Mouse (Mus musculus) cortical plate, adult 2 months (tissue): ENCODE measurements around the gene Apobec1. TPM values are rescaled to one million over a fixed set of nuclear protein-coding genes. Genes with fewer than 3 reads are reported as not detected.
"Not testable (repeated sequence)": the region's sequence is repeated elsewhere in the genome, so short reads cannot be mapped to it uniquely, and the experiment has no call there.

Experiments
- H3K27ac ChIP-seq: fragments of 200-500 bp; 2 replicates; pipeline ENCODE4 v1.5.1; 2012; ENCODE audit warnings: low read length, control low read depth, inconsistent platforms; ENCODE audit not compliant: insufficient read depth
- H3K4me1 ChIP-seq: fragments of 200-500 bp; 2 replicates; pipeline ENCODE4 v1.6.1; 2011; ENCODE audit warnings: low read length; ENCODE audit not compliant: control insufficient read depth, insufficient read depth
- H3K4me3 ChIP-seq: fragments of 200-500 bp; 2 replicates; pipeline ENCODE4 v1.5.1; 2011; ENCODE audit warnings: mild to moderate bottlenecking, low read length, control low read depth; ENCODE audit not compliant: insufficient read depth
- CTCF ChIP-seq: fragments of 200-500 bp; IDR thresholded peaks from 2 replicates; pipeline ENCODE4 v1.5.1; 2011; ENCODE audit warnings: mild to moderate bottlenecking, control low read depth, low read length; ENCODE audit not compliant: insufficient read depth; ENCODE audit errors: extremely low read depth
- POLR2A ChIP-seq: fragments of 200-500 bp; IDR thresholded peaks from 2 replicates; pipeline ENCODE4 v1.6.1; 2011; ENCODE audit warnings: mild to moderate bottlenecking, low read length, control low read depth; ENCODE audit not compliant: insufficient read depth; ENCODE audit errors: extremely low read depth
- polyA plus RNA-seq: library from polyadenylated mRNA; depleted of rRNA; stranded (reverse); fragments of >200 nt; gene quantifications from 2 replicates; pipeline ENCODE4 v1.2.3, GENCODE M21; 2012

The Apobec1 gene
- polyA plus RNA-seq, 1 experiment = 4.5 TPM

DNA sequence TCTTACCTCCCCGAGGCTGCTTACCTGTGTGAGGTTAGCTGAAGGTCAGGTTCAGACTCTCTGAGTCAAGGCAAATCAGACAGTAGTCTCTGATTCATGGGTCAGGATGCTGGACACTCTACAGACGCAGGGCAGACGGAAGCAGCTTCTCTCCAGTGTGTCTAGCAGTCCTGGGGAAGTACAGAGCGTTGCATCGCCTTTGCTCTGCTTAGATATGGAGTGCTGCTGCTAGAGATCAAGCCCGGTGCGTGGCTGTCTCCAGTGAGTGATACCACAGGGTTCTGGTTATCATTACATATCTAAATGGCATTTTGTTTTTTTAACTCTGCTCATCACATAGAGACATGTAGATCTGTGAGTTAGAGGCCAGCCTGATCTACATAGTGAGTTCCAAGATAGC lies 5.6 kb downstream of the Apobec1 start:
- H3K4me1 ChIP-seq = no peaks in the 10 kb centered on the region
- no peak for TF ChIP-seq CTCF
- TF ChIP-seq POLR2A = no peak
- no peak overlapping the region for H3K4me3 ChIP-seq
- no peak overlapping the region for H3K27ac ChIP-seq

DNA sequence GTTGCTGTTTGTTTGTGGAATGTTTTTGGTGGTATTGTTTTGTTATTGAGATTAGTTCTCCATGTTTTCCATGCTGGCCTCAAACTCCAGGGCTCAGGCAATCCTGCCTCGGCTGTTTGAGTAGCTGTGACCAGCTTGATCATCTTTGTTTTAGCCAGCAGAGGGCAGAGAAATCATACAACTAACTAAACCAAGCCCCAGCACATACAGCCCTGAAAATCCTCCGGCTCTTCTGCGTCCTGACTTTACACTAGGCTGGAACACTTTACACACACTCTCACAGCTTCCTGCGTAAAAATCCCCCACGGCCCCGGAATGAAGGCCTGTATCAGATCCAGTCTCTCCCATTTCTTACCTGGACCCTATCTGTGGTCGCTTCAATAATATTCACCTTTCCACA lies 6.6 kb downstream of the Apobec1 start:
- no peak overlapping the region for H3K27ac ChIP-seq
- TF ChIP-seq POLR2A (no peak), CTCF (peak; percentile 41; the same call in 1 of the 2 replicates)

DNA sequence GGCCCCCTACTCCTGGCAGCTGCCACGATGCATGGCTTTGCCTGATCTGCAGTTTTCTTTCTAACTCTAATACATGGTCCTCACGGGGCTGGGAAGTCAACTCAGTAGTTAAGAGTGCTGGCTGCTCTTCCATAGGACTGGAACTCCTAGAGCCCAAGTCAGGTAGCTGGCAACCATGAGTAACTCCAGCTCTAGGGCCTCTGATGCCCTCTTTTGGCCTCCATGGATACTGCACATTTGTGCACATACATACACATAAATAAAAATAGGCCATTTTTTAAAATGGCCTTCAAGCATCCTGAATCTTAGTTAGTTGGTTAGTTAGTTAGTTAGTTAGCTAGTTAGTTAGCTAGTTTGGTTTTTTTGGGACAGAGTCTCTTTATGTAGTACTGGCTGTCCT lies 9.3 kb downstream of the Apobec1 start:
- Histone ChIP-seq H3K4me1 (no peaks in the 10 kb centered on the region), H3K27ac (no peak overlapping the region), H3K4me3 (no peak overlapping the region)
- no peak for TF ChIP-seq CTCF
- no peak for TF ChIP-seq POLR2A

More for the DNA sequence above, 6.6 kb downstream of the Apobec1 start:
- H3K4me3 ChIP-seq = no peak overlapping the region
- no peaks in the 10 kb centered on the region for H3K4me1 ChIP-seq

DNA sequence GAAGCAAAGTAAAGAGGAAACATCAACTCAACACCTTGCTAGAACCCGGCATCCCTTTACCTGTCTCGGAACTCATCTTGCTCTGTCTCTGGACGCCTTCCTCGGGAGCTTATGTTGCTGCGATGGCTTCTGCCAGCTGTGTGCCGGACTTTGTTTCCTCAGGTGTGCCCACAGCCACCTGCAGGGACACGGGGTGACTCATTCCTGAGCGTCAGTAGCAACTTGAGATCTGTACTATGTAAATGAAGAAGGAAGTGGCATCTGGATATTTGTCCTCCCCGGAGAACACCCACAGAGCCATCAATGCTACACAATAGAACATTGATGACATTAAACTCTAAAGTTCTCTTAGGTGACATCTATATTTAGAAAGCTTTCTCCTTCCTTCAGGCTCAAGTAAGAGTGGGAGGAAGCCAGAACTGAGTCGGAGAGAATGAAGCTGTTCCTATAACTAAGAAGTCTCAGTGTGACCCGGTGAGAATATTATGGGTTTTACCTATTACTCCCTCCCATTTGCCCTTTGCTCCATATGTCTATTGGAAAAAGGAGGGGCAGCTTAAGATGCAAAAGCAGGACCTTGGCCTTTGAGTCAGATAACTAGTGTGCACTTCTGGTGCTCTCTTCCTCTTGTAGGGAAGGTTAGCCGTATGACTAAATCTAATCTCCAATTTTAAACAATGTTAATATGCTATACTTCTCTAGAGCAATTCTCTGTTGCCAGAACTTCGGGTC lies 11.1 kb downstream of the Apobec1 start:
- TF ChIP-seq POLR2A = no peak
- no peak for TF ChIP-seq CTCF
- Histone ChIP-seq H3K4me3 (no peak overlapping the region), H3K27ac (no peak overlapping the region), H3K4me1 (no peaks in the 10 kb centered on the region)

DNA sequence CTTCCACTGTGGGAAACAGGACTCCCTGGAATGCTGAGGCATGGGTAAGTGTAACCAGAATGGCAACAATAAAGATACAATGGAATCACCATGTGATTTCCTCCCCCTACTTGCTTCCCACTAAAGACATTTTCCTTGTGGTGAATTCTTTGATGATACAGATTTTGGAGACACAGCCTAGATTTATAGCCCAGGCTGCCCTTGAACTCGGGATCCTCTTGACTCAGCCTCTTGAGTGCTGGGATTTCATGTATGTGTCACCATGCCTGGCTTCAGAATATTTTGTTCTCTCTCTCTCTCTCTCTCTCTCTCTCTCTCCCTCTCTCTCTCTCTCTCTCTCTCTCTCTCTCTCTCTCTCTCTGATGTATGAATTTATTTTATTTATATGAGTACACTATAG lies 23.2 kb downstream of the Apobec1 start:
- Histone ChIP-seq H3K4me1 (no peaks in the 10 kb centered on the region), H3K27ac (no peak overlapping the region), H3K4me3 (no peak overlapping the region)
- TF ChIP-seq POLR2A (no peak), CTCF (no peak)

DNA sequence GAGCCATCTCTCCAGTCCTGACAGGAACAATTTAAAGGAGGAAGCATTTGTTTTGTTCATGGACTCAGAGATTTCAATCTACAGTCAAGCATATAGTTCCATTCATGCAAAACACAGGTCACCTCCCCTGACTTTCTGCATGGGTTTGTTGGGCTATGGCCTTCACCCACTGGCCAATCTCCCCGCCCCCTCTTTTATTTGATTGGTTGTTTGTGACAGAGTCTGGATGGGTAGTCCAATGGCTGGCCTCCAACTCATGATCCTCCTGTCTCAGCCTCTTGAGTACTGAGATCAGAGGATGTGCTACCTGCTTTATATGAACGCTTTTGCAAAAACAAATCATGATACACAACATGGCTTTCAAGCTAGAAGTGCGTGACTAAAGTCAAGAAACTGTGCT lies 25.2 kb downstream of the Apobec1 start:
- Histone ChIP-seq H3K4me3 (no peak overlapping the region), H3K27ac (no peak overlapping the region), H3K4me1 (no peaks in the 10 kb centered on the region)
- TF ChIP-seq POLR2A (no peak), CTCF (no peak)

DNA sequence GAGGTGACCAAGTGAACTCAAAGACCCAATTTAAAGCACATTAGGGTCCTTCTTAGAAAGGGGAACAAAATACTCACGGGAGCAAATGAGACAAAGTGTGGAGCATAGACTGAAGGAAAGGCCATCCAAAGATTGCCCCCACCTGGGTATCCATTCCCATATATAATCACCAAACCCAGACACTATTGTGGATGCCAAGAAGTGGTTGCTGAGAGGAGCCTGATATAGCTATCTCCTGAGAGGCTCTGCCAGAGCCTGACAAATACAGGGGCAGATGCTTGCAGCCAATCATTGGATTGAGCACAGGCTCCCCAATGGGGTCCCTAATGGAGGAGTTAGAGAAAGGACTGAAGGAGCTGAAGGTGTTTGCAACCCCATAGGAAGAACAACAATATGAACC lies 27.2 kb downstream of the Apobec1 start:
- H3K4me1 ChIP-seq = not testable (repeated sequence)

DNA sequence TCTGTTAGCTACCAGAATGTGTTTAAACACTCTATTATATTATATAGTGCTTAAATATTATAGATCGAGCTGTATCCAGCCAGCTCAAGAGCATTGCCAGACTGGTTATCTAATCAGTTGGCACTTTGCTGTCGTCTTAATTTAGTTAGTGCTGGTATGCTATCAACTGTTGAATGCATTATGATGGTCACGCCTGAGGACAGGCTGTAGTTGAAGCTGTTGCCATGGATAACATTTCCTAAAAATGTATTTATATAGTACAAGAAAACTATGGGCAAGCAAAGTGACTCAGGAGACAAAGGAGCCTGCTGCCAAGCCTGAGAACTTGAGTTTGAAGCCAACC lies 30.7 kb downstream of the Apobec1 start:
- no peak overlapping the region for H3K27ac ChIP-seq
- no peaks in the 10 kb centered on the region for H3K4me1 ChIP-seq
- TF ChIP-seq CTCF (no peak), POLR2A (no peak)
- no peak overlapping the region for H3K4me3 ChIP-seq

More for the DNA sequence above, 27.2 kb downstream of the Apobec1 start:
- H3K4me3 ChIP-seq, H3K27ac ChIP-seq: not testable (repeated sequence)

DNA sequence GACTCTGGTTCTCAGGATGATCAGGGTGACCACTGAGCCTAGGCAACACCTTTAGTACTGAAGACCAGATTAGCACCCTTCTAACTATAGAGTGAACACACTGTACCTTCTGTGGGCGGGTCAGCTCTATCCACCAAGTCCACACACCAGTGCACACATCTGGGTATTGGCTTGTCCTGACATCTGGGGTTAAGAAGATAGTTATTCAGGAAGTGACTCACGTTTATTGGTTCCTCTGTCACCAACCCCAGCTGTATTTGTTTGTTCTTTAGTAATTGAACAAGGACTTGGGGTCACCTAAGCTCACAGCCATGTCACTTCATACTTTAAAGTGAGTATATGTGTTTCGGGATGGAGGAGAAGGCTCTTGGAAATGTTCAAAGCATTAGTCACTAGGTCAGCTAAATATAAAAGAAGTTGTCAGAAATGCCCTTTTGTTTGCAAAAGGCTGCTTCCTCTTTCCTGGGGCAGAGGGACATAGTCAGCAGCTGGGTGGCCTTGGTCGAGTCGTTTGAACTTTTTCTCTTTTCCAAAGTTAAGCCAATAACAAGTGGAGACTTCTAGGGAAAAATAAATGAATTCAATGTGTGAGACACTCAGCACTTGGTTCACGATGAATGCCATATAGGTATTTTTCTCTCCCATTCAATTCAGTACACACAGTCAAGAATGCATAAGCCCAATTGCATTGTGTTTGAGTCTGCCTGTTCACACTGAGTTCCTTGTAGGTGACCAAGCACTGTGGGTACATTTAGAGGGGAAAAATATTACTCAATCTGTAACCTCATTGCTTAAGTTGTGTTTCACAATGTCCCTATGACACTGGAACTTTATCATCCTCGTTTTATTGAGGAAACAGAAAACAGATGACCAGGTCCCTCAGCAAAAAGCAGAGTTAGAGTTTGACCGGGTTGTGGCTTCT lies 31.3 kb downstream of the Apobec1 start:
- Histone ChIP-seq H3K27ac (no peak overlapping the region), H3K4me1 (no peaks in the 10 kb centered on the region), H3K4me3 (no peak overlapping the region)
- TF ChIP-seq CTCF (no peak), POLR2A (no peak)

DNA sequence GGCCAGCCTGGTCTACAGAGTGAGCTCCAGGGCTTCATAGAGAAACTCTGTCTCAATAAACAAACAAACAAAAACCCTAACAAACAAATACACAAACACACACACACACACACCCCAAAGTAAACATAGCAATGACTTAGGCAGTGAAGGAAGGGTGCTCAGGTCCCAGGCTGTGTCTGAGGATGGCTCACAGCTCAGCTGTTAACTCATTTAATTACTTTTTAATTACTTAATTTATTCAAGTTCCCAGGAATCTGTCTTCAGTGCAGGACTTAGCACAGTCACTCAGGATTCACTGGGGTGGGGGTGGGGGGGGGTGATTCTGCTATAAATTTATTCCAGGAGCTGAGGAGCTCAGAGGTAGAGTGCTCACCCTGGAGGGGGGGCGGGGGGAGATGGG lies 32.5 kb downstream of the Apobec1 start:
- no peak for TF ChIP-seq POLR2A
- no peak for TF ChIP-seq CTCF
- H3K4me3 ChIP-seq = no peak overlapping the region
- H3K4me1 ChIP-seq = no peaks in the 10 kb centered on the region
- H3K27ac ChIP-seq = no peak overlapping the region
